Mouse (Mus musculus): ENCODE measurements around the gene Bahcc1.
A peak's percentile ranks its signal among the peaks of the same experiment; 100 is the strongest.

The Bahcc1 gene

DNA sequence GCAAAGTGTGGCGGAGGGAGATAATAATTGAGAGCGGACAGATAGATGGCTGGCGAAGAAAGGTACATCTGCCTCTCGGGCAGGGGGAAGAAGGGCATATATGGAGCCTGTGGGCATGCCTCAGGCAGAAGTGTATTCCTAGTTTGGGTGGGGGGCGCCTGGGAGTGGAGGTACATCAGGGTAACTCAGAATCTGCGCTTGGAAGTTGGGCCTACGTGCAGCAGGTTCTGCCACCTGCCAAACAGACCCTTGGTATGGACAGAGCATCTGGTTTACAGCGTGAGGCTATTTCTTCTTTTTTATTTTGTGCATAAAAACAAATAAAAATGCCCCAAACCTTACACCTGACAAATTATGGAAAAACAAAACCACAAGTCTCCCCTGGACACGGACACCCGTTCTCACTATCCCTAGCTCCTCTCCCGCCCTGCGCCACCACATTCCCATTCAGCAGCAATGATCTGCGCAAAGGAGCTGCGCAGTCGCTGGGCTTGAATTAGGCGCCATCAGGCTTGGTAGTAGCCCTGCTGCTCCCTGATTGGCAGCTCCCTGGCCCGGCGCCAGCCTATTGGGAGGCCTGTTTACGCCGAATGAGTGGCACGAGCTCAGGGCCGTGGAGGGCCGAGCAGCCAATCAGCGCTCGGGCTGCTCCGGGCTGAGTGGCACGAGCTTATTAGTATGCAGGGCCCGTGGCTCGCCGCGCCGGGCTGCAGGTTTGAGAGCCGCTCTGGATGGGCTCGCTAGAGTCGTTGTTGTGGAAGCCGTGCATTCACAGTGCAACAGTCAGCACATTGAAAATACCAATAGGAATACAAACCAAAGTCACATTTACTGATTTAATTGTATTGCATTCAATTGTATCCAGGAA, at the start of gene Bahcc1:
Gene Bahcc1 (plus strand): TSS at position 718 of the 868 bp plus-strand sequence.
- peak; percentile 100 for DNase-seq

- no peak for DNase-seq
Observed at GRCm38 (mm10) chr11:120183180-120183579, 49.6 kb upstream of the Bahcc1 start.

DNA sequence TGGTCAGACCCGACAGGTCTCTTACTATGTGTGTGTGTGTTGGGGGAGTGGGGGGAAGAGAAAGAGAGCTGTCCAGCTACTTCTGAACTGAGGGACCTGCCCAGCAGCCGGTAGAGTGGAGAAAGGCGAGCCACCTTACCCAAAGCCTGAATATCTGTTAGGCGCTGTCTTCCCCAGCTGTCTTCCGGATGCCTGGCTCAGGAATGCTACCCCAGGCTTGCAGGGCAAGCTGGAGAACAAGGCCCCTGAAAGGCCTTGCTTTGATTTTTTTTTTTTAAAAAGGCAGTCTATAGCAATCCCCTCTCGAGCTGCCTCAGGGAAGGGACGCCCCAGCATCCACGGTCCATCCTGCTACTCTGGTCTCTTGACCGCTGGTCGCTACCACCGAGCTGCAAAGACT, 49.0 kb upstream of the Bahcc1 start:
- no peak for DNase-seq

GRCm38 (mm10) chr11:120184371-120185315, 48.1 kb upstream of the Bahcc1 start:
- DNase-seq, result peak; percentile 66 to 69

DNA sequence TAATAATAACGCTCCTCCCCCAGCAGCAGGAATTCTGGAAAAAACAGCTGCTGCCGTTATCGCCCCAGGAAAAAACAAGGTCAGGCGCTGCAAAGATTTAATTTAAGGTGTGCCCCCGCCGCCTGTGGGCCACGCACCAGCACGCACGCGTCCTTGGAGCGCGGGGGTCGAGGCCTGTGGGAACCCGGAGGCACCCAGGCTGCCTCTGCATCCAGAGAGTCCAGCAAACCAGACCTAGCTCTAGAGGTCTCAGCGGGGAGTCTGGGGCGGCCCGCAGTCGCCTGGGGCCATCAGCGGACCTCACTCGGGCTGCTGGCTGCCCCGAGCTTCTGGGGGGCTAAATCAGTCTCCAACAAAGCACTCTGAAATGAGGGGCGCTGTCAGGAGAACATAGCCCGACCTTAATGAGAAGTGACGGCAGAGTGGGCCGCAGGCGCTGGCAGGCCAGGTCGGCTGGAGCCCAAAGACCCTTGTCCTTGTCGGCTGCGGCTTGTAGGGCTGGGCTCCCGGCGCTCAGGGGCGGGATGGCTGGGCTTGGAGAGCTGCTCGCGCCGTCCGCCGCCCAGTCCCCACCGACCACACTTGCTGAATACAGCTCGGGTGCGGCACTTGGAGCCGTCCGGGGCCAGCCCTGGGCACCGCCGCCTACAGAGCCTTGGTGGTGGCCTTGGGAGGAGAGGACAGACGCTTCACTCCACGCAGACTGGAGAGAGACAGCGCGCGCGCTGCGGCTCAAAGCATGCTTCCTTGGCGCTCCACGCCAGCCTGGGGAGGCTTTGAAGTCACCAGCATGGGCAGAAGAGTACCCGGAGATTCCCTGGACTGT, 47.2 kb upstream of the Bahcc1 start:
- peak; percentile 72 to 76 for DNase-seq

DNA sequence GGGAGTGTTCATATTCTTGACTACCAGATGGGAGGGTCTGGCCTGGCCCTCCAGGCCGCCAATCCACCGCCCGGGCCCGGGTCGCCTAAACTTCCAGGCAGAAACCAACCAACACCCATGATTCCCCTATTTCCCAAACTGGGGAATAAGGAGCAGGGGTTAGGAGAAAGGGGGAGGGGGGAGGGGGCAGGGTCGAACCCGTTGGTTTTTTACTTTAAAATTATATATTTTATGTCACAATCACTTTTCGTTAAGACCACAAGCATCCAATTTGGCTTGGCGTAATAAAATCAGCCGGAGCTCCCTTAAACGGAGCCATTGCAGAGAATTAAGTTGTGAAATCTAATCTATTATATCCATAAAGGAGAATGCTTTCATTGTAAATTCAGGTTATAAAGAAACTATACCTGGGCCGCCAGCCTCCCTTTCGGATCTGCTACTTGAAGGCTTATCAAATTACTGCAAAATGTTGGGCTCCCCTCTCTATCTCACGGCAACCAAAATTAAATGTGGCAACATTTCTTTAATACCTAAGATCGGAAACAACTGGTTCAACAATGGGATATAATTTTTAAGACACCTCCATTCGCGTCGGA, 46.5 kb upstream of the Bahcc1 start:
- peak in 1 of 2 experiments; percentile 32 for DNase-seq

DNA sequence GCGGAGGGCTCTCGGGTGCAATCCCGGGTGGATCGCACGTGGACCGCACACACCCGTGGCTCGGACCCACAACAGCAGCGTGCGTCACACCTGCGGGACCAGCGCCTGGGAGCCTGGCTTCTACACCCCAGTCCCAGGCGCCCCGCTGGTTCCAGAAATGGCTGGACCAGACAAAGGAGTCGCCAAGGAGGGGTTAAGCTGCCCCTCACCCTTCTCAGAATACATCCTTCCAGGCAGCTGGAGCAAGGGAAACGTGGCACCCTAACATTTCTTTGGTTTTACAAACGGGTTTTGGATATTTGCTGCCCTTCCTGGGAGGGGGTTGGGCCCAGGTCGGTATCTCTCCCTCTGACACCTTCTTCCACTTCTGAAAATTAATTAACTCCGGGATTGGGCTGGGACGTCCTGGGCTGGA, 45.9 kb upstream of the Bahcc1 start:
- DNase-seq, result peak; percentile 82

DNA sequence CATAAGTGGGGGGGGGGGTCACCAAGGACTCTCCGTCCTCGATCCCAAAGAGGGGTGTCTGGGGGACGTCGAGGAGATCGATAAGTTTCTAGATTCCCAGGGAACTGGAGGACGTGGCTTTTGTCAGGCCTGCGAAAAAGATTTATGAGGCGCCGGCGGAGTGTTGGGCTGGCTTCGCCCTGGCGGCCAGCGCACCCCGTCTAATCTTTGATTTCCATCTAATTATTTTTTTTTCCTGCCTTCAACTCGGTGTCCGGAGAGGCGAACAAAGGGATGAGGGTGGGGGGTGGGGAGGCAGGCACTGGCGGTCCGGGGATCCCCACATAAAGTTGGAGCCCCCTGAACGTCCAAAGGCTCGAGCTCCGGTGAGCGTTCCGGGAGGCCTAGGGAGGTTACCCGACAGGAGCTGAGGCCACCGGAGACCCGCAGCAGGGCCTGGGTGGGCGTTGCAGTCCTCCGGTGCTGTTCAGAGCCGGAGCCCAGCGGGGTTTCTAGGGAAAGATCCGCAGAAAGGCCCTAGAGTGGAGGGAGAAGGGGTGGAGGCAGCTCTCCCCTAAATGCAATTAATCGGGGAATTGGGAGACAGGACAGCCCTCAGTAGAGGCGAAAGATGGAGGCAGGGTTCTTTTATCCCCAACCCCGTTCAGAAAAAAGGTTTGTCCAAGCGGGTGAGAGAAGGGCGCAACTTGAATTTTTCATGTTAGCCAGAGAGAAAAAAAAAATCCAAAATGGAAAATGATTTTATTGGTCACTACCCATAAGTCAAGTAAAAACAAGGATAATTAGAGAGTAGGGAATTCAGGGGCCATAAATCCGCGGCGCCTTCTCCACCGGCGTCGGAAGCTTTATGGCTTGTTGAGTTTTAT, 45.3 kb upstream of the Bahcc1 start:
- DNase-seq, result peak; percentile 72 to 73

- peak; percentile 67 to 76 for DNase-seq
Observed at GRCm38 (mm10) chr11:120188102-120188480, 44.7 kb upstream of the Bahcc1 start.

GRCm38 (mm10) chr11:120188481-120189441, 44.0 kb upstream of the Bahcc1 start:
- peak; percentile 78 to 83 for DNase-seq

GRCm38 (mm10) chr11:120189459-120190312, 43.1 kb upstream of the Bahcc1 start:
- peak; percentile 100 for DNase-seq

GRCm38 (mm10) chr11:120190526-120191412, 42.0 kb upstream of the Bahcc1 start:
- DNase-seq, result peak; percentile 41 to 53

DNA sequence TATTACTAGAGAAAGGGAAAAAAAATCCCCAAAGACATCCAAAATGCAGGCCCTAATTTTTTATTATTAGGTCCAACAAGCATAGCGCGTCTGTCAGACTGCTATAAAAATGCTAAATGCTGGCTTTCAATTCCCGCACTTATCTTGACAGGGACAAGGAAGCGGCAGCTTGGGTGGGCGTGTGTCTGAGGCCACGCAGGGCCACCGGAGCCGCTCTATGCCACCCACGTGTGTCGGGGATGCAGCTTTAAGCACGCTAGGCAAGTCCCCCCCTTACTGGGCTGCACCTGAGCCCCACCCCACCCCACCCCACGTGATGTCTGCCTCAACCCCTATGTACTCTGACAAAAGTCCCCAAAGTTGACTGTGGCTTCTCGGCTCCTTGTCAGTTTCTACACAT, 33.9 kb upstream of the Bahcc1 start:
- no peak for DNase-seq

- DNase-seq, result no peak
Observed at GRCm38 (mm10) chr11:120199766-120200165, 33.0 kb upstream of the Bahcc1 start.

DNA sequence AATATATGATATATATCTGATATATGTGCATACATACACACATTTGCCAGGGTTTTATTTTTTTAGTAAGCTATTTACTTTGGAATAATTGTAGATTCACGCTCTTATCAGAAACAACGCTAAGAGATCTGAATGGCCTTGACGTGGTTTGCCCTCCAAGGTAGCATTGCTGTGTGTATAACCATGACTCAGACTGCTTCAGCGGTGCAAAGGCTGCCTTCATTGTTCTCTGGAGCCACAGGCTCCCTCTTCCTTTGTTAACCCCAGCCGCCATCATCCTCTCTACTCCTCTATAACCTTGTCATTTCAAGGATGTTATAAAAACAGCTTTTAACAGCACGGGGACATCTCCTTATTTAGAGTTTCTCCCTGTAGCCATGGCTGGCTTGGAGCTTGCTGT, 32.1 kb upstream of the Bahcc1 start:
- no peak for DNase-seq

GRCm38 (mm10) chr11:120204200-120204599, 28.5 kb upstream of the Bahcc1 start:
- DNase-seq, result no peak

DNA sequence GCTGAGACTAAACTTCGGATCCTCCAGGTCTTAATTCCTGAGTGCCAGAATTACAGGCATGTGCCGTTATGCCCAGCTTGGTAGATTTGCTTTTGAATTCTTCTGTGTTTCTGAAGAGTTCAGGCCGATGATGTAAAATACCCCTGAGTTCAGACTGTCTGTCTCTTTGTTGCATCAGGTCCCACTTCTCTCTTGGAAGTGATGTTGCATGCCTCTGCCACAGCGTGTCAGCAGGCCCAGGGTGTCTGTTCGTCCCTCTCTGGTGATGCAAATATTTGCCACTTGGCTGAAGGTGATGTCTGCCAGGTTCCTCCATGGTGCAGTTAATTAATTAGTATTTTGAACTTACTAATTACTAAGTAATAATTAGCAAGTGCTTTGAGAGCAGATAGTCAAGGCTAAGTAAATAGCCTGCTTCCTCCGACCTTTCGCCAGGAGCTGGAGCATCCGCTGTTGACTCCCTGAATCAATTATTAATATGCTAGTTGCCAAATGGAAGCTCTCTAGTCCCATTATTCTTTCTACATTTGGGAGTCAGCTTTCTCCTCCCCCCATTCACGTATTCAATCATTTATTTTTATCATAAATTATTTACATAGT, 26.6 kb upstream of the Bahcc1 start:
- DNase-seq, result no peak

All from cerebellum, postnatal 10 days (tissue).